Mouse (Mus musculus): ENCODE results near the gene Ldlrad3. TPM values are rescaled to one million over a fixed set of nuclear protein-coding genes. Genes with fewer than 3 reads are reported as not detected.
A peak's percentile ranks its signal among the peaks of the same experiment; 100 is the strongest.

Gene Ldlrad3
- polyA plus RNA-seq, 1 experiment from 2014 or later = 29.0 TPM

GRCm38 (mm10) chr2:102153516-102153915 lies 32.7 kb downstream of the Ldlrad3 start:
- no peaks in the 10 kb centered on the region for H3K36me3 ChIP-seq (ENCODE audit: control insufficient read depth, insufficient read depth)
- H3K4me3 ChIP-seq (replicated peaks; ENCODE audit: low read length) = no peak overlapping the region
- no peak overlapping the region for H3K9ac ChIP-seq (replicated peaks; ENCODE audit: low read depth, low read length)
- no peaks in the 10 kb centered on the region for H3K9me3 ChIP-seq (ENCODE audit: control insufficient read depth, low read length)
- no peak overlapping the region for H3K4me2 ChIP-seq (ENCODE audit: low read length)
- ATAC-seq = no peak
- H3K27ac ChIP-seq (ENCODE audit: low read length) = no peak overlapping the region
- WGBS = 89% methylated on average over 4 of the region's 4 CpGs
- H3K27me3 ChIP-seq (replicated peaks; ENCODE audit: control insufficient read depth, insufficient read depth, low read length) = no peaks in the 10 kb centered on the region
- peaks cover 11% of the 10 kb centered on the region for H3K4me1 ChIP-seq (replicated peaks; ENCODE audit: control insufficient read depth, insufficient read depth, low read length)

- Histone ChIP-seq H3K27ac (ENCODE audit: low read length) (no peak overlapping the region), H3K9ac (replicated peaks; ENCODE audit: low read depth, low read length) (no peak overlapping the region), H3K36me3 (ENCODE audit: control insufficient read depth, insufficient read depth) (no peaks in the 10 kb centered on the region), H3K4me3 (replicated peaks; ENCODE audit: low read length) (no peak overlapping the region), H3K4me2 (ENCODE audit: low read length) (no peak overlapping the region), H3K9me3 (ENCODE audit: control insufficient read depth, low read length) (no peaks in the 10 kb centered on the region), H3K27me3 (replicated peaks; ENCODE audit: control insufficient read depth, insufficient read depth, low read length) (no peaks in the 10 kb centered on the region), H3K4me1 (replicated peaks; ENCODE audit: control insufficient read depth, insufficient read depth, low read length) (peaks cover 11% of the 10 kb centered on the region)
- no peak for ATAC-seq
- WGBS = 91% methylated on average over 5 of the region's 5 CpGs
Observed at GRCm38 (mm10) chr2:102152851-102153250, 33.3 kb downstream of the Ldlrad3 start.

GRCm38 (mm10) chr2:102149058-102149457 lies 37.1 kb downstream of the Ldlrad3 start:
- peaks cover 12% of the 10 kb centered on the region for H3K4me1 ChIP-seq (replicated peaks; ENCODE audit: control insufficient read depth, insufficient read depth, low read length)
- no peak overlapping the region for H3K9ac ChIP-seq (replicated peaks; ENCODE audit: low read depth, low read length)
- H3K4me3 ChIP-seq (replicated peaks; ENCODE audit: low read length) = no peak overlapping the region
- 92% methylated on average over 2 of the region's 2 CpGs for WGBS
- H3K27ac ChIP-seq (ENCODE audit: low read length) = no peak overlapping the region
- H3K36me3 ChIP-seq (ENCODE audit: control insufficient read depth, insufficient read depth) = no peaks in the 10 kb centered on the region
- no peak for ATAC-seq
- no peaks in the 10 kb centered on the region for H3K27me3 ChIP-seq (replicated peaks; ENCODE audit: control insufficient read depth, insufficient read depth, low read length)
- no peak overlapping the region for H3K4me2 ChIP-seq (ENCODE audit: low read length)
- no peaks in the 10 kb centered on the region for H3K9me3 ChIP-seq (ENCODE audit: control insufficient read depth, low read length)

DNA sequence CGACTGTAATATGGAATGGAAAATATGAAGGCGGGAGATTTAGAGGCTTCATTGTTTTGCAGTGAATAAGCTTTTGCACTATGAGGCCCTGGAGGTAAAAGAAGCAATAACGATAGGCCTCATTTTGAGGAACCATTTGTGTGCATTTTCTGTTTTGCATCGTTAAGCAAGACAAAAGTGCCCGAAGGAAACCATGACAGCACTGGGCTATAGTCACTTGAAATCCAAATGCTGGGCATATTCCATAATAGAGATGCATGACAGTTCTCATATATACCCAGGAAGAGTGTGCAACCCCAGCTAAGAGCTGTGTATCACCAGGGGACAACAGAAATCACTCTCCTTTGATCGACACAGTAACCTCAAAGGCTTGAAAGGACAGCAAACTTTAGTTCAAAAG lies 38.1 kb downstream of the Ldlrad3 start:
- no peak overlapping the region for H3K4me3 ChIP-seq (replicated peaks; ENCODE audit: low read length)
- no peak overlapping the region for H3K9ac ChIP-seq (replicated peaks; ENCODE audit: low read depth, low read length)
- no peaks in the 10 kb centered on the region for H3K36me3 ChIP-seq (ENCODE audit: control insufficient read depth, insufficient read depth)
- WGBS = 50% methylated on average over 6 of the region's 6 CpGs
- H3K9me3 ChIP-seq (ENCODE audit: control insufficient read depth, low read length) = no peaks in the 10 kb centered on the region
- ATAC-seq = no peak
- H3K4me1 ChIP-seq (replicated peaks; ENCODE audit: control insufficient read depth, insufficient read depth, low read length) = peaks cover 12% of the 10 kb centered on the region
- H3K27me3 ChIP-seq (replicated peaks; ENCODE audit: control insufficient read depth, insufficient read depth, low read length) = no peaks in the 10 kb centered on the region
- no peak overlapping the region for H3K27ac ChIP-seq (ENCODE audit: low read length)
- H3K4me2 ChIP-seq (ENCODE audit: low read length) = no peak overlapping the region

GRCm38 (mm10) chr2:102147561-102147960 lies 38.6 kb downstream of the Ldlrad3 start:
- no peak overlapping the region for H3K4me2 ChIP-seq (ENCODE audit: low read length)
- H3K4me1 ChIP-seq (replicated peaks; ENCODE audit: control insufficient read depth, insufficient read depth, low read length) = peaks cover 15% of the 10 kb centered on the region
- H3K9ac ChIP-seq (replicated peaks; ENCODE audit: low read depth, low read length) = no peak overlapping the region
- WGBS = 77% methylated on average over 4 of the region's 4 CpGs
- ATAC-seq = no peak
- H3K9me3 ChIP-seq (ENCODE audit: control insufficient read depth, low read length) = no peaks in the 10 kb centered on the region
- H3K4me3 ChIP-seq (replicated peaks; ENCODE audit: low read length) = no peak overlapping the region
- H3K36me3 ChIP-seq (ENCODE audit: control insufficient read depth, insufficient read depth) = no peaks in the 10 kb centered on the region
- no peak overlapping the region for H3K27ac ChIP-seq (ENCODE audit: low read length)
- no peaks in the 10 kb centered on the region for H3K27me3 ChIP-seq (replicated peaks; ENCODE audit: control insufficient read depth, insufficient read depth, low read length)

- Histone ChIP-seq H3K4me1 (replicated peaks; ENCODE audit: control insufficient read depth, insufficient read depth, low read length) (peaks cover 18% of the 10 kb centered on the region), H3K4me3 (replicated peaks; ENCODE audit: low read length) (no peak overlapping the region), H3K36me3 (ENCODE audit: control insufficient read depth, insufficient read depth) (no peaks in the 10 kb centered on the region), H3K27me3 (replicated peaks; ENCODE audit: control insufficient read depth, insufficient read depth, low read length) (no peaks in the 10 kb centered on the region), H3K9me3 (ENCODE audit: control insufficient read depth, low read length) (no peaks in the 10 kb centered on the region), H3K27ac (ENCODE audit: low read length) (peak overlapping the region; percentile 17; the same call in 1 of the 2 replicates), H3K9ac (replicated peaks; ENCODE audit: low read depth, low read length) (no peak overlapping the region), H3K4me2 (ENCODE audit: low read length) (no peak overlapping the region)
- ATAC-seq = peak; percentile 25; the same call in 1 of the 2 replicates
- WGBS = 87% methylated on average over 8 of the region's 8 CpGs
Observed at GRCm38 (mm10) chr2:102146386-102146785, 39.8 kb downstream of the Ldlrad3 start.

DNA sequence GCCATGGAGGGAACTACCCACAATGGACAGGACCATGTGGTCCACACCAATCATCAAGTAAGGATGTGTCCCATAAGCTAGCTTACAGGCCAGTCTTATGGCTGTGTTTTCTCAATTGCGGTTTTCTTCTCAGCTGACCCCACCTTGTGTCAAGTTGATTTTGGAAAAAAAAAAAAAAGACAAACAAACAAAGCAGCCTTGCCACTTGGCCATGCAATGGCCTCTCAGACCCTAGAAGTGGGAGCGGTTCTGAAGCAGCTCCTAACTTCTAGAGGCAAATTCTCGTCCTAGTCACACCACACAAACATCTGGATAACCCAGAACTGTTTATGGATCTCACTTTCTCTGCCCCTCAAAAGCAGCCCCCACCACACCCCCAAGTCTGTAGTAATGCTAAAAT lies 41.1 kb downstream of the Ldlrad3 start:
- no peak overlapping the region for H3K9ac ChIP-seq (replicated peaks; ENCODE audit: low read depth, low read length)
- H3K9me3 ChIP-seq (ENCODE audit: control insufficient read depth, low read length) = no peaks in the 10 kb centered on the region
- H3K36me3 ChIP-seq (ENCODE audit: control insufficient read depth, insufficient read depth) = no peaks in the 10 kb centered on the region
- H3K4me3 ChIP-seq (replicated peaks; ENCODE audit: low read length) = no peak overlapping the region
- H3K4me1 ChIP-seq (replicated peaks; ENCODE audit: control insufficient read depth, insufficient read depth, low read length) = peaks cover 12% of the 10 kb centered on the region
- H3K27me3 ChIP-seq (replicated peaks; ENCODE audit: control insufficient read depth, insufficient read depth, low read length) = no peaks in the 10 kb centered on the region
- no peak for ATAC-seq
- WGBS = 93% methylated on average over 3 of the region's 3 CpGs
- no peak overlapping the region for H3K4me2 ChIP-seq (ENCODE audit: low read length)
- H3K27ac ChIP-seq (ENCODE audit: low read length) = no peak overlapping the region

GRCm38 (mm10) chr2:102144311-102144710 lies 41.9 kb downstream of the Ldlrad3 start:
- Histone ChIP-seq H3K9ac (replicated peaks; ENCODE audit: low read depth, low read length) (no peak overlapping the region), H3K27ac (ENCODE audit: low read length) (no peak overlapping the region), H3K36me3 (ENCODE audit: control insufficient read depth, insufficient read depth) (no peaks in the 10 kb centered on the region), H3K4me1 (replicated peaks; ENCODE audit: control insufficient read depth, insufficient read depth, low read length) (peaks cover 12% of the 10 kb centered on the region), H3K9me3 (ENCODE audit: control insufficient read depth, low read length) (no peaks in the 10 kb centered on the region), H3K27me3 (replicated peaks; ENCODE audit: control insufficient read depth, insufficient read depth, low read length) (no peaks in the 10 kb centered on the region), H3K4me2 (ENCODE audit: low read length) (no peak overlapping the region), H3K4me3 (replicated peaks; ENCODE audit: low read length) (no peak overlapping the region)
- 97% methylated on average over 1 of the region's 1 CpGs for WGBS
- ATAC-seq = no peak

DNA sequence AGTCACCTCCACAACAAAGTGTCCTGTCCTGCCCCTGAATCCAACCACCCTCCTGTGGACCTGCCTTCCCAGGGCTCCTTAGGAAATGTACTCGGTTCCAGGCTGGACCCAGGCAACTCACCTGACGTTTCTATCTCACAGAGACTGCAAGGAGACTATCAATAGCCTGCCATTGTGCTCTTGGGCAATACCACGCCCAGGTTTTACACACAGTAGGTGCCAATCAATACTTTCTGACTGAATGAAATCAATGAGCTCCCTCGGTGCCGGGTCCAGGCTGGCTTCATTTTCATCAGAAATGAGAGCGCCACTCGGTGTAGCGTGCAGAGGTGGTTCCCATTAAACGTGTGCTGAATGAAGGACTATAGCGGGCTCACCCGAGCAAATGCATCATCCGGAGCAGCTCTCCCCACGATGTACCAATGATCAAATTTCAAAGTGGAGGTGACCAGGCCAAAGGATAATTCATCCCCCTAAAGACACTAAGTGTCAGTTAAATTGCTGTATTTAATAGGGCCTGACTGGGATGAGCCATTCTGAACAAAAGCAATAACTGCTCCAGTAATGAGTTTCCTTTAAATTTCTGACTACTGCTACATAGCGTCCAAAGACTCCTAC lies 43.4 kb downstream of the Ldlrad3 start:
- H3K9ac ChIP-seq (replicated peaks; ENCODE audit: low read depth, low read length) = no peak overlapping the region
- H3K9me3 ChIP-seq (ENCODE audit: control insufficient read depth, low read length) = no peaks in the 10 kb centered on the region
- H3K4me1 ChIP-seq (replicated peaks; ENCODE audit: control insufficient read depth, insufficient read depth, low read length) = peaks cover 14% of the 10 kb centered on the region
- no peak for ATAC-seq
- no peaks in the 10 kb centered on the region for H3K36me3 ChIP-seq (ENCODE audit: control insufficient read depth, insufficient read depth)
- no peaks in the 10 kb centered on the region for H3K27me3 ChIP-seq (replicated peaks; ENCODE audit: control insufficient read depth, insufficient read depth, low read length)
- no peak overlapping the region for H3K4me3 ChIP-seq (replicated peaks; ENCODE audit: low read length)
- 43% methylated on average over 14 of the region's 14 CpGs for WGBS
- H3K27ac ChIP-seq (ENCODE audit: low read length) = no peak overlapping the region
- H3K4me2 ChIP-seq (ENCODE audit: low read length) = no peak overlapping the region

- Histone ChIP-seq H3K4me3 (replicated peaks; ENCODE audit: low read length) (no peak overlapping the region), H3K9me3 (ENCODE audit: control insufficient read depth, low read length) (no peaks in the 10 kb centered on the region), H3K27ac (ENCODE audit: low read length) (no peak overlapping the region), H3K9ac (replicated peaks; ENCODE audit: low read depth, low read length) (no peak overlapping the region), H3K27me3 (replicated peaks; ENCODE audit: control insufficient read depth, insufficient read depth, low read length) (no peaks in the 10 kb centered on the region), H3K4me2 (ENCODE audit: low read length) (no peak overlapping the region), H3K36me3 (ENCODE audit: control insufficient read depth, insufficient read depth) (no peaks in the 10 kb centered on the region), H3K4me1 (replicated peaks; ENCODE audit: control insufficient read depth, insufficient read depth, low read length) (peaks cover 13% of the 10 kb centered on the region)
- WGBS = 51% methylated on average over 4 of the region's 4 CpGs
- no peak for ATAC-seq
Observed at GRCm38 (mm10) chr2:102142197-102142623, 44.0 kb downstream of the Ldlrad3 start.

All from forebrain, embryonic 16.5 days (tissue).